Mouse (Mus musculus): ENCODE data around the gene Prkce. TPM values are rescaled to one million over a fixed set of nuclear protein-coding genes. Genes with fewer than 3 reads are reported as not detected.
A peak's percentile ranks its signal among the peaks of the same experiment; 100 is the strongest.

Prkce gene
- polyA plus RNA-seq, 1 experiment: 21.8 TPM

- TF ChIP-seq CTCF (IDR thresholded peaks at IDR 0.05; ENCODE audit: borderline replicate concordance, extremely low read depth, insufficient read depth, insufficient read length): no peak
- no peak for TF ChIP-seq POLR2A (IDR thresholded peaks at IDR 0.05; ENCODE audit: borderline replicate concordance, extremely low read depth, insufficient read depth, insufficient read length, poor library complexity, severe bottlenecking)
- no peak for DNase-seq (ENCODE audit: low read depth)
These were observed 157.7 kb downstream of the Prkce start for GRCm38 (mm10) chr17:86325317-86325716.

- DNase-seq (ENCODE audit: low read depth): no peak
- no peak for TF ChIP-seq POLR2A (IDR thresholded peaks at IDR 0.05; ENCODE audit: borderline replicate concordance, extremely low read depth, insufficient read depth, insufficient read length, poor library complexity, severe bottlenecking)
- TF ChIP-seq CTCF (IDR thresholded peaks at IDR 0.05; ENCODE audit: borderline replicate concordance, extremely low read depth, insufficient read depth, insufficient read length): no peak
These were observed 160.4 kb downstream of the Prkce start for GRCm38 (mm10) chr17:86327958-86328357.

DNA sequence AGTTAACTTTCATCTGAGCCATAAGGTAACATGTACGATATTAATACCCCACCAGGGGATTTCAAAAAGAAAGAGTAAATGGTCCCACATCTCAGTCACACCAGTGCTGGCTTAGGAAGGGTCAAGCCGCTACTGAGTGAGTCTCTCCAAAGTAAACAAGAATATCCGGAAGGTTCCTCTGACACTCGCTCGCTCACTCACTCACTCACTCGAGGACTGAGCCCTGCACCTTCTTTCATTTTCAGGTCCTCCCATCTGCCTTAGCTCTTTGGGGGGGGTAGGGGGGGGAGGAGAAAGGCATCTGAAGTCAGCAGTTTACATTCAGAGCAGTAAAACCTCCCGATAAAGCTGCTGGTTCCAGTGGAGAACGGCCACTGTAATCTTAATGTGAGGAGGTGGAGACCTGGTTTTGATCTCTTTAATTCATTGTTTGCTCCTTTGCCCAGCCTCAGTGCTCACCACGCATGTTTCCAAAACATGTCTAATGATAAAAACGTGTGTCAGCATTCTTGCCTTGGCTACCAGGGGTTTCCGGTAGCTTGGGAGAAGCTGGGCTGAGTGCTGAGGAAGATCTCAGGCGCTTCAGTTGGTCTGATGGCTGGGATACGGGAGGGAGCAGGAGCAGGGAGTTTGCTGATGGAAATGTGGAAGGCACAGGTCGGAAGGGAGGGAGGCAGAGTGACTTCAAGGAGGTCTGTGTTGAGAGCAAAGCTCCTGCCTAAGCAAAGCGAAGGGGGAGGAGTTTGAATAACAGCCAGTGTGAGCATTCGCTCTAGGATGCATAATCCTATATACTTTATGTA is 161.9 kb downstream of the Prkce start:
- TF ChIP-seq CTCF (IDR thresholded peaks at IDR 0.05; ENCODE audit: borderline replicate concordance, extremely low read depth, insufficient read depth, insufficient read length): no peak
- no peak for TF ChIP-seq POLR2A (IDR thresholded peaks at IDR 0.05; ENCODE audit: borderline replicate concordance, extremely low read depth, insufficient read depth, insufficient read length, poor library complexity, severe bottlenecking)

DNA sequence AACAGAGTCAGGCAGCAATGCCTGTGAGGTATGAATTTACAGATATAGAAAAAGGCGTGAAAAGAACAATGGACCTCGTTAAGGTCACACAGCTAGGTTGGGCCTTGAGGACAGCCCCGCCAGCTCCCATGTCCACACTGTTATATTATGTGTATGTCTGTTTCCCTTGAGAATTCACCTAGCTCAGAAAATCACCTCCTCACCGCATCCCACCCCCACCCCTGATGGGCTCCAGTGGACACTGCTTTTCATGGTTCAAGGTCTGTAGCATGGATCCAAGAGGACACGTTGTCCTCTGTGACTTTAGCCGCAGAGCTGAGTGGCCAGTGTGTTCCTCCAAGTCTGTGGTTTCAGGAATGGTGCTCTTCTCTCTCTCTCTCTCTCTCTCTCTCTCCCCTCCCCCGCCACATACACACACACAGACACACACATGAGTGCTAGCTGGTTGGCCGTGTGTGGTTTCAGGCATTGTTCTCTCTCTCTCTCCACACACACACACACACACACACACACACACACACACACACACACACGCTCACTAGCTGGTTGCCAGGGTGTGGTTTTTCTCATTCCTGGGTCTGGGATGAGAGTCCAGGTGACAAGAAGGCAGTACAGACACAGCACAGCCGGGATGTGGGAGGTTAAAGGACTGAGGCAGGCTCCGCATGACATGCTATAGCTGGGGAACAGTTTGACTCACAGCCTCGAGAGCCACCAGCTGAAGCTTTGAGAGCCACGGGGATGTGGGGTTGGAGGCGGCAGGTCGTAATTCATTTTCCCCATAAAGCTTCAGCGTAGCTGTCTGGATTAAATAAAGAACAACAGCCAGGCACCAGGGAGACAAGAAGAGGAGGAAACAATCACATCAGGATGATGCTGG is 162.7 kb downstream of the Prkce start:
- no peak for DNase-seq (ENCODE audit: low read depth)
- TF ChIP-seq CTCF (IDR thresholded peaks at IDR 0.05; ENCODE audit: borderline replicate concordance, extremely low read depth, insufficient read depth, insufficient read length) (no peak), POLR2A (IDR thresholded peaks at IDR 0.05; ENCODE audit: borderline replicate concordance, extremely low read depth, insufficient read depth, insufficient read length, poor library complexity, severe bottlenecking) (no peak)

More for the DNA sequence above, 161.9 kb downstream of the Prkce start:
- DNase-seq (ENCODE audit: low read depth): peak; percentile 69

DNA sequence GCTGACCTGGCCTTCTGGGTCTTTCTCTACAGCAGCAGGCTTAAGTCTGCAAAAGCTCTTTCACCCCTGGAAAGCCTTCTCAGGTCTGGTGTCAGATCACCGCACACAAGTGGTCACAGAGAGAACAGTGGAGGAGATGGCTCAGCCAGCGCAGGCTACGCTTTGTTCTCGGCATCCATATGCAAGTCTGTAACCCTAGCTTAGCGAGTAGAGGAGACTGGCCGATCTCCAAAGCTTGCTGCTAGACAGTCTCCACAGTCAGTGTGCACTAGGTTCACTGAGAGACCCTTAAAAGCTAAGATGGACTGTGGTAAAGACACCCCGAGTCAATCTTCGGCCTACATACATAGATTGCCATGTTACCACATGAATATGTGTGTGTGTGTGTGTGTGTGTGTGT is 164.2 kb downstream of the Prkce start:
- TF ChIP-seq POLR2A (IDR thresholded peaks at IDR 0.05; ENCODE audit: borderline replicate concordance, extremely low read depth, insufficient read depth, insufficient read length, poor library complexity, severe bottlenecking): no peak
- no peak for TF ChIP-seq CTCF (IDR thresholded peaks at IDR 0.05; ENCODE audit: borderline replicate concordance, extremely low read depth, insufficient read depth, insufficient read length)
- DNase-seq (ENCODE audit: low read depth): no peak

- no peak for DNase-seq (ENCODE audit: low read depth)
- no peak for TF ChIP-seq CTCF (IDR thresholded peaks at IDR 0.05; ENCODE audit: borderline replicate concordance, extremely low read depth, insufficient read depth, insufficient read length)
- TF ChIP-seq POLR2A (IDR thresholded peaks at IDR 0.05; ENCODE audit: borderline replicate concordance, extremely low read depth, insufficient read depth, insufficient read length, poor library complexity, severe bottlenecking): no peak
These were observed 167.4 kb downstream of the Prkce start for GRCm38 (mm10) chr17:86334990-86335389.

DNA sequence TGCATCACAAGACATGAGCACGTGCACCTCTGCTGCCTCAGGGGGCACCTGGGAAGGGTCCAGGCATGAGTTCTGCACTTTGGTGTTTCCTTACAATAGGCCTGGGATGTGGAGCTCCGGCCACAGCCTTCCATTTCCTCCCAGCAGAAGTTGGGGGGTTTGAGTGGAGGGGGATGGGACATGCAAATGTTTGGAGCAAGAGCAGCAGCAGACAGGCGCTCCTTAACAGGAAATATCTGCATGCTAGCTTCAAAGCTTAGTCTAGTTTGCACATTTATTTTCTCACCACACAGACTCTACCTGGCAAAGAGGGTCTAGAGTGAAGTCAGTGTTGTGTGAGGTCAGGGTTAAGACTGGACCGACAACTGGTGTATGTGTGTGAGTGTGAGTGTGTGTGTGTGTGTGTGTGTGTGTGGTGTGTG is 169.1 kb downstream of the Prkce start:
- DNase-seq (ENCODE audit: low read depth): no peak
- TF ChIP-seq POLR2A (IDR thresholded peaks at IDR 0.05; ENCODE audit: borderline replicate concordance, extremely low read depth, insufficient read depth, insufficient read length, poor library complexity, severe bottlenecking): no peak
- no peak for TF ChIP-seq CTCF (IDR thresholded peaks at IDR 0.05; ENCODE audit: borderline replicate concordance, extremely low read depth, insufficient read depth, insufficient read length)

- DNase-seq (ENCODE audit: low read depth): no peak
- TF ChIP-seq CTCF (IDR thresholded peaks at IDR 0.05; ENCODE audit: borderline replicate concordance, extremely low read depth, insufficient read depth, insufficient read length) (no peak), POLR2A (IDR thresholded peaks at IDR 0.05; ENCODE audit: borderline replicate concordance, extremely low read depth, insufficient read depth, insufficient read length, poor library complexity, severe bottlenecking) (no peak)
These were observed 169.5 kb downstream of the Prkce start for GRCm38 (mm10) chr17:86337076-86337475.

GRCm38 (mm10) chr17:86338328-86338727 is 170.7 kb downstream of the Prkce start:
- DNase-seq (ENCODE audit: low read depth): no peak

GRCm38 (mm10) chr17:86344032-86344431 is 176.4 kb downstream of the Prkce start:
- TF ChIP-seq POLR2A (IDR thresholded peaks at IDR 0.05; ENCODE audit: borderline replicate concordance, extremely low read depth, insufficient read depth, insufficient read length, poor library complexity, severe bottlenecking) (no peak), CTCF (IDR thresholded peaks at IDR 0.05; ENCODE audit: borderline replicate concordance, extremely low read depth, insufficient read depth, insufficient read length) (no peak)
- DNase-seq (ENCODE audit: low read depth): no peak

More at GRCm38 (mm10) chr17:86338328-86338727, 170.7 kb downstream of the Prkce start:
- TF ChIP-seq POLR2A (IDR thresholded peaks at IDR 0.05; ENCODE audit: borderline replicate concordance, extremely low read depth, insufficient read depth, insufficient read length, poor library complexity, severe bottlenecking) (no peak), CTCF (IDR thresholded peaks at IDR 0.05; ENCODE audit: borderline replicate concordance, extremely low read depth, insufficient read depth, insufficient read length) (no peak)

Measured in brain, embryonic 14.5 days (tissue).